Mouse (Mus musculus) stomach, postnatal 0 days (tissue): ENCODE results near the gene Cfi.

Source experiments
- CTCF ChIP-seq: IDR thresholded peaks from 2 replicates; pipeline ENCODE4 v1.5.1; 2016; ENCODE audit warnings: antibody characterized with exemption, low read depth, mild to moderate bottlenecking, moderate library complexity
- EP300 ChIP-seq: optimal IDR thresholded peaks from 2 replicates; pipeline ENCODE3; 2016; ENCODE audit warnings: antibody characterized with exemption

DNA sequence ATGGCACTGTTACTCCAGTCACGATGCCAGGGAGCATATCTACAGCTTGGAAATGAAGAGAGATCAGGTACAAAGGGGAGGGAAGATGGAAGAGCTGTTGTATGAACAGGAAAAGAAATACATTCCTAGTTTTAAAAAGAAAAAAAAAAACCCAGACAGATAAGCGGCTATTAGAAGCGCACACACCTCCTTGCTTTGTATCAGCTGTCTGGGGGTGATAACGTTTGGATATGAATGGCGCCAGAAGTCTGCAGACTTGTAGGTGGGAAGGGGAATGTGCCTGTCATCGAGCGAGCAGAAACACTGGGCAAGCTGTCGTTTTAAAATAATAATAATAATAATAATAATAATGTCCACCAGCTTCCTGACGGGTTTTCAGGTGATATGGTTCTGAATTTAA lies 49.9 kb downstream of the Cfi start:
- TF ChIP-seq CTCF (no peak), EP300 (no peak)
